Mouse (Mus musculus): ENCODE measurements around the gene Tnnc1.

DNA sequence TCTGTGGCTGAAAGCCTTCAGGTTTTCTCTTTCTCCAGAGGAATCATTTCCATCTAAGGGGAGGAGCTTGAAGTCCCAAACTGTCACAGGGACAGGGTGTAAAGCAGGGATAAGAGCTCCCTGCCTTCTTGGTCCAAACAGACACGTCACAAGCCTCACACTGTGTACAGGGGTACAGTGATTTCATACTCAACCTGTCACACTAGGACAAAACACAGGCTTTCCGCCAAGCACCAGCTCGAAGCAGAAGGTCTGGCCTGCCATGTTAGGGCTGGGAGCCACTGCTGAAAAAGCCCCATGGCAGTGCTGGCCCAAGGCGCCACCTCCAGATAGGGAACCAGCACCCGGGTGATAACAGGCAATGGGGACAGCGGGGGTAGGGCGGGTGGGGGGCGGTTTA is 44.0 kb upstream of the Tnnc1 start:
- TF ChIP-seq CTCF (IDR thresholded peaks at IDR 0.05; ENCODE audit: low read depth, low read length): no peak
- TF ChIP-seq POLR2A (IDR thresholded peaks at IDR 0.05; ENCODE audit: insufficient read depth, low read length): no peak

All from ES-Bruce4 (cell line).